Mouse (Mus musculus): ENCODE results near the gene Pdgfa.

Pdgfa gene

DNA sequence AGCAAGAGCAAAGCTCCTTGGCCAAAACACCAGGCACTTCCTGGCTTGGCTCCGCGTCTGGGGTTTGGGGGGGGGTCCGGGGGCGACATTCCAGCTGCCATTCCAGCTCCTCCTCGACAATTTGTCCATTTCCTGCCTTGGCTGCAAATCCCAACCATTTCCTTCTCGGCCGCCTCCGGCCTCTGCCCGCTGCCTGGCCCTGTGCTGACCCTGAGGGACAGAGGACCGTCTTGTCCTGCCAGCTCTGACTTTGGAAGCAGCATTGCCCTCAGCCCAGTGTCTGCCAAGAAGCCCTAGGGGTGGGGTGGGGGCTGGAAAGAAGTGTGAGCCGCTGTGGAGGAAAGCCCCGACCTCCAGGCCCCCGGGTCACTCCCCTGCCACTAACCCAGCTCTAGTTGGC lies 44.2 kb downstream of the Pdgfa start:
- DNase-seq (ENCODE audit: low spot score) = no peak

DNA sequence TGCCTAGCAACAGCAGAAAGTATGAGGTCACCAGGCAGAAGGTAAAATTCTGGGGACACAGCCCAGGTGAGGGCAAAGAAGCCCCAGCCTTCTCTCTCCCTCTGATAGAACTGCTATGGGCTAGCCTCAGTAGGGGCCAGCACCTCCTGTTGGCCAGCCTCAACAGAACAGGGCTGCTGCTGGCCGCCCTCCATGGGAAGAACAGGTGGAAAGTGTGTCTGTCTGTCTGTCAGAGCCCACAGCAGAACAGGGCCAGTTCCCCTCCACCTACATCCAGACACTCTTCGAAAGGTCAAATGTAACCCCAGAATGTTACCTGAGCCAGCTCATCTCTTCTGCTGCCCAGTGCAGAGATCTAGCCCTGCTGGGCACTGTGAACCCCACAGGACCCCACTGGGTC lies 45.9 kb downstream of the Pdgfa start:
- no peak for DNase-seq (ENCODE audit: low spot score)

DNA sequence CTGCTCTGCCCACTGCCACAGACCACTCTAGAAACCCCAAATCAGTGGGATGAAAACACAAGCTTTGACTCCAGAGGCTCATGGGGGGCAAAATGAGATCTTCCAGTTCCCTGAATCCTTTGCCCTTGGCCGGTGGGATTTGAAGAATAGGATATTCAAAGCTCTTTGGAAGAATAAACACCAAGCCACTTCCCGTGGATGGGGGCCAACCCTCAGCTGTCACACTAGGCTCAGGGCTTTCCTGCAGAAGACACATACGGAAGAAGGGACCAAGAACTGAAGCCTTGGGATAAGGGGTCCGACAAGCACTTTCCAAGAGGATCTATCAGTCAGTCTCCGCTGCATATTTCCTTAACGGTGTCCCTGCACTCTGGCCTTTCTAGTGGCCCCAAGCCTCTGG lies 48.0 kb downstream of the Pdgfa start:
- DNase-seq (ENCODE audit: low spot score) = no peak

DNA sequence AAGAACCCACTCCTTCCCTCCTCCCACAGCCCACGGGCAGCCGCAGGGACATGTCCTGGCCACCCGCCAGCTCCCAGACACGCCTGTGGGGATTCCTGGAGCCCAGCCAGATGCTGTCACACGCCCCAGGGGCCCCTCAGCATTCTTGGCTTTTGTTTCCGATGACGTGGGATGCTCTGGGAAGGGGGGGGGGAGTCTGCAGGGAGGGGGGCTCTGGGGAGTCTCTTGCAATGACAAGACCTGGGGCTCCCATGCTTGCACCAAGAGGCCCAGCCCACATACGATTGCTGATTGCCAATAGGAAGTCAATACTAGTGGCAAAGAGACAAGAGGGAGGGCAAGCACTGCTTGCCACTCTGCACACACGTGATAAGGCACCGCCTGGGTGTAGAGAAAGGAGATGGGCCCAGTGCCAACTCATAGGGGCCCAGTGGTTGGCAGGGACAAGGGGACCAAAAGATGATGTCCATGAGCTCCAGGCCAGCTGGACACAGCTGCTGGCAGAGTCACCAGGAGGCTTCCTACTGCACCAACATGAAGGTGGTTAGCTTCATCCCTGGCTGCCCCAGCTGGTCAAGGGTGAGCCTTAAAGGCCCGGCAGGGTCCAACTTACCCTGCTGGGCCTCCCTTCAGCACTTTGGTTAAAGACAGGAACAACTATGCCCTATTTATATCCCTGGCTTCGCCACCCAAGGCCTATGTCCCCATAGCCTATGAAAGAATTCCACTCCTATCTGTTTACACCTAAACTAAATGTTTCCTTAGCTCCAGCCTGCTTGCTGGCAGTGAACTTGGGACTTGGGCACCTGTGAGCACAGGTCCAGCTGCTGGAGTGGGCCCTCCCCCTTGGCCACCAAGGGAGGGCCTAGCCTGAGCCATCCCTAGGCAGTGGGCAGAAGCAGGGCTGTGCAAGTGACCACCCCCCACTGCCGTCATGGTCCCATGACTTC lies 48.9 kb downstream of the Pdgfa start:
- no peak for DNase-seq (ENCODE audit: low spot score)

DNA sequence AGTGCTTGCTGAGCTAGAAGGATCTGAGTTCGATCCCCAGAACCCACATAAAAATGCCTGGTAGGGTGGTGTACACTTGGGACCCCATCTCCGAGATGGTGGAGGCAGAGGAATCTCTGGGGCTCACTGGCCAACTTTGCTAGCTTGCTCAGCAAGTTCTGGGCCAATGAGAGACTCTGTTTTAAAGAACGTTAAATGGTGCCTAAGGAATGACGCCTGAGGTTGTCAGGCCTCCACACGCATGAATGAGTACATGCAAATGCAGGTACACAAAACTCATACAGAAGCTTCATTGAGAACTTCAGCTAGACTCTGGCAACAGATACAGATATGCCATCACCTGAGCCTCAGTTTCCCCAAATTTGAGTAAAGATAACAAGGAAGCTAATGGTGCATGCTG lies 49.7 kb downstream of the Pdgfa start:
- DNase-seq (ENCODE audit: low spot score) = no peak

DNA sequence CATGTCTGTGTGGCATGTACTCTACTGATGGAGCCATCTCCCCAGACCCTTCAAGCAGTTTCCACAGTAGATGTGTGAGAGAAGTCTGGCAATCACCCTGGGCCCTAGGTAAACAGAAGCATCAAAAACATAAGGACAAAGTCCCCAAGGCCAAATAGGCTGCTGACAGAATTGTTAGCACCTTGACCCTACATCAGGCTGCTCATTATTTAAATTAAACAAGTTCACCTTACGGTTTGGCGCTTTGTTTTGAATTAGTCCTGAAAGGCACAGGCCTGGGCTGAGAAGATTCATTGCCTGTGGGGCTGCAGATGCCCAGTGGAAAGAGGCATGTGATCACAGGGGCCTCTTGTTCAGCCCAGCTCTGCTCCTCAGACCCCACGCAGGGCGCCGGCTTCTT lies 50.2 kb downstream of the Pdgfa start:
- DNase-seq (ENCODE audit: low spot score) = no peak

DNA sequence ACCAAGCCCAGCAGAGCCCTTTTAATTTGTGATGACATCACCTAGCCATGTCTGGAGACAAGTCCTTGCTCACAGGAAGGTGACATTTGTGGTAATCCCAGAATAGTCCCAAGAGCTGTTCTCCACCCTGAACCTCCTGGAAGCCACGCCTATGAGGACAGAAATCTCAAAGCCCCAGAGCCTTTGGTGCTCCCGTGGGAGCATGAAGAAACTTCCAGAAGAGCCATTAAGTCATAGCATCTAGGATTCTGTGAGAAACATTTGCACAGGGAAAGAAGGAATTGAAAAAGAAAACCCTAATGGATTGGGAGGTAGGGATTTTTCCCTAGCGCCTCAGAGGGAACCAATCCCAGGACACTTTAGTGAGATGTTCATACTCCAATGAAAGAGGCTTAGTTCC lies 52.2 kb downstream of the Pdgfa start:
- no peak for DNase-seq (ENCODE audit: low spot score)

DNA sequence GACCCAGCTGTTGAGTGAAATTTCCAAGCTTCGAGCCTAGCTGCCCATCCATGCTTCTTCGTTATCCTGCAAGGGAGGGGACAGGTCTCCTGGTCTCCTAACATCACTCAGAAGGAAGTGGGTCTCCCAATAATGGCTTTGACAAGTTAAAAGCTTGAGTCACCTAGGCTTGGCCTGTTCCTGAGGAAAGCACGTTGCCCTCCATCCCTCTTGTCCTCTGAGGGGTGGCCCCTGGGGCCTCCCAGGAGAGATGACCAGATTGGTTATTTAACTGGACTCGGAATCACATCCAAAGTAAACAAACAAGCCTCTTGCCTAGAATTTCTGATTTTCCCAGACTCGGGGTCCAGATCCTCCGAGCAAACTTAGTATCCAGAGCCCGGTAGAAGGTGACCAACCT lies 52.6 kb downstream of the Pdgfa start:
- DNase-seq (ENCODE audit: low spot score) = no peak

DNA sequence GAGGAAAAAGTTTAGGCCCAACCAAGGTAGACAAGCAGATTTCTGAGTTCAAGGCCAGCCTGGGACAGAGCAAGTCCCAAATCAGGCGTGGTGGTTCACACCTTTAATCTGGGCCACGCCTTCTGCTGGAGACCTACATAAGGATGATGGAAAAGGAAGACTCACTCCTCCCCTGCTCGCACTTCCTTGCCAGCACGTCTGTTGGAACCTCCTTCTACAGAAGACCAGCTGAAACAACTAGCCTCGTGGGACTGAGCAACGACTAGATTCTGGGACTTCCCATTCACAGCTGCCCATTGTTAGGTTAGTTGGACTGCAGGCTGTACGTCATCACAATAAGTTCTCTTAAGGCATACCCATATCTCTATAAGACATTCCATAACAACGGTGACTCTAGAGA lies 55.3 kb downstream of the Pdgfa start:
- no peak for DNase-seq (ENCODE audit: low spot score)

DNA sequence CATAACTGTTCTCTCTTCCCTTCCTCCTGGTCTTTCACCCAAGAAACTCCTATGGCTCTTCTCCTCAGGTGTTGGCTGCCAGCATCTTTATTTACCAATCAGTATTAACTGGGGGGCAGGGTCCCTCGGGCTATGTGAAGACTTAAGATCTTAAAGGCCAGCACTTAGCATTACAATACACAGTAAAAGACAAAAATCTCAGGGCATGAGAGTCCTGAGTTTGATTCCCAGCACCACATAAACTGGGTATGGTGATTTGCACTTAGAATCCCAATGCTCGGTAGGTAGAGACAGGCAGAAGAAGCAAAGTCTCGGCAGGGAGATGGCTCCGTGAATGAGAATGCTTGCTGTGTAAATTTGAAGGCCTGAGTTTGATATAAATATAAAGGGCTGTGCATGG lies 56.6 kb downstream of the Pdgfa start:
- no peak for DNase-seq (ENCODE audit: low spot score)

DNA sequence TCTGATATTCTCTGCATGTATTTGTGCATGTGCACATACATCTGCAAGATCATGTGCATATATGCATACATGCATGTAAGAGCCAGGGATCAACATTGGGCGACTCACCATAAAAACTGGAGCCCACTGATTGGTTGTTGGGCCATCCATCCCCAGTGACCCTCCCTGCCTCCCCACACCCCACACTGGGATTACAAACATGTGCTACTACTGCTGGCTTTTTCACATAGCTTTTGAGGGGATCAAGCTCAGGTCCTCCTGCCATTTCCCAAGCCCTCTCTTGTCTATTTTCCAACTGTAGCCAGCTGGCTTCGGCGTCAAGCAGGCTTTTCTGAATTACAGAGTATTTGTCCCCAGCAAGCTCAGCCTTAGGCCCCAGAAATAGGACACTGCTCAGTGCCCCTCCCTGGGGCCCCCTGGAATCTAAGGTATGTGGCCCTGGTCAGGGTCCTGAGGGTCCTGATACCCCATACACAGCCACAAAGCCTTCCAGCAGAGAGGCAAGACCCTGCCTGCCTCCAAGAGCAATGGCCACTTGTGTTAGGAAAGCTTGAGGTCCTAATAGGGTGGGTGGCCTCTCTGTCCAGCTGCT lies 58.5 kb downstream of the Pdgfa start:
- DNase-seq (ENCODE audit: low spot score) = no peak

DNA sequence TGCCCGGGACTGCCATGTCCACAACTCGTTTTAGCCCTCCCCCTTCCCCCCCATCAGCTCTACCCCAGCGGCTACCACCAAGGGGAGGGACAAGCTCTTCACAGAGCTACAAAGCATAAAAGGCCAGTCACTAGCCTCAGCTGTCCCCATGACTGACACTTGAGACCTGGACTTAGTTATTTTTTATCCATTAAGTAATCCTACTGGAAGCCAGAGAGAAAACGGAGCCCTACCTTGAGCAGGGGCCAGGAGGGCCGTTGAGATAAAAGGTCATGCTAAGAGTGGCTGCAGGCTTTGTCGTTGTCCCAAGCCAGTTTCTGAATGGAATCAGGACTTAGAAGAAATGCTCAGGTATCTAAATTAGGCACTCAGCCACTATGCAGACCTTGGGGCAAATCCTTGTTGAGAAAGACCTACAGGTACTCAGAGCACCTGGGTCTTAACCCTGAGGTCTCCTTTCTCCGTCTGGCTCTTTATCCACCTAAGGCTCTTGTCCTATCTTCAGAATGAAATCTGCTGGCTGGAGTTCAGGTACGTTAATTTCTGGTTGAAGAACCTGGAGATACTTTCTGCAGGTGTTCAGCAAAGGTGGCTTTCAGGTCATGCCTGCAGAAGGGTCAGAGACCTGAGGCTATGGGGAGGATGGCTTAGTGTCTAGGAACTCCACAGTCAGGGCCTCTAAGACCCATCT lies 60.6 kb downstream of the Pdgfa start:
- no peak for DNase-seq (ENCODE audit: low spot score)

DNA sequence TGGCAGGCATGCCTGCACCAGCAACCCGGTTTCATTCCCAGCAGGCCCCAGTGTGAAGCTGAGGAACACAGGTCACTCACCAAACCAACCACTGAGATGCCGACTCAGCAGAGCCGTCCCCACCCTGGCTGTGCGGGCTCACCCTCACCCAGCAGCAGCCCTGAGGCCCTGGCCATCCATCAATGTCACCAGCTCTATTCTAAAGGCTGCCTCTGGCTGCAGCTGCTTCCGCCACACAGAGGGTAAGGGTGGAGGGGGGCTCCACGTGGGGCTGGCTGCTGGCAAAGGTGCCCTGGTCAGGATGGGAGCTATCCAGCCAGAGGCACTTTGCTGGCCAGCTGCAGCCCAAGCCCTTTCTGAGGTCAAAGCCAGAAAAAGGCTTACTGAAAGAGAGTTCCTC lies 62.6 kb downstream of the Pdgfa start:
- DNase-seq (ENCODE audit: low spot score) = no peak

DNA sequence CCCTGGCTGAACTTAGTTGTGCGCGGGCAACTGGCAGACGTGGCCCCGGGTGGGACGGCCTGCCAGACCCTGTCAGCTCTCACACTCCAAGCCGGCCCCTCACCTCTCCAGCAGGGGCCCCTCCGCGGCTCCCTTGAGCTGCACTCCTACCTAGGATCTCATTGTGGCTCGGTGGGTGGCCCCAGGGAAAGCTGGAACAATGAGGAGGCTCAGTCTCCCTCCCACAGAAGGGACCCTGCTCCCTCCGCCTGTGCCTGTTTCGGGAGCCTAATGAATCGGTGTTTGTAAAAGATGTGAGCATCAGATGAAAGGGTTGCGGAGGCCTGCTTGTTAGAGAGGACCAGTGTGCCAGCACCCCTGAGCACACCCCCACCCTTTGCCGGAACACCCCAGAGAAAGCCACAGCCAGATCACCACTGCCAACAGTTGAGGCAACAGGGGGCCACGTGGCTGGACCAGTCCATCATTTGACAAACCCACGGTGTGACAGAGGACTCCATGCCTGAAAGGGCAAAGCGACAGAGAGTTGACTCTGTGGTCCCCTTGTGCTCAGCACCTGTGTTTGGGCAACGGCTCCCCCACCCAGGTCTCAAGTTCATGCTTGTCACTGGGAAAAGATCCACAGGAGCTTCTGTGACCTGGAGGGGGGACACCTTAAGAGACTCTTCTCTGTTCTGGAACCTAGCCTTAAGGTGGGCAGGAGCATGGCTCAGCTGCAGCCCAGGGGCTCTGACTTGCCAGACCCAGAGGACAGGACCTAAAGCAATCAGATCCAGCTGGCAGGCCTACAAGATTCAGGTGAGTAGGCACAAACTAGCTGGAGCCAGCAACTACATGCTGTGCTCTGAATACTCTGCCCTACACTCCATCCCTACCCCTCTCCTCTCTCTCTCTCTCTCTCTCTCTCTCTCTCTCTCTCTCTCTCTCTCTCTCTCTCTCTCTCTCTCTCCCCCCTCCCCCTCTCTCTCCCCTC lies 64.4 kb downstream of the Pdgfa start:
- no peak for DNase-seq (ENCODE audit: low spot score)

DNA sequence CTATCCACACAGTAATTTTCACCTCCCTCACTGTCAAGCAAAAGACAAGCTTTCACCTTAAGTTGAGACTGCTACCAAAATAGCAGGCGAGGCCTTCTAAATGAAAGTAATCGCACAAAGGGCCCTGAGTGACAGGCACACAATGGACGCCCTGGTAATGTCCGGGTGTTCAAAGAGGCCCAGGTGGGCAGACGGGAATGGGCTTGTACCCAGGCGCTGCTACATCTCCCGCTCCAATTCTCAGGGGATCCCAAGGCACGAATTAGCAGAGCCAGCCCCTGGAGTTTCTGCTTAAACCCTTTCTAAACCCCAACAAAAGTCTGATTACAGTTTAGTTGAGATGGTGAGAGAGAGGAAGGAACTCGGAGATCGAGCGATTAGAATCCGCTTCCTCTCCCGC lies 65.3 kb downstream of the Pdgfa start:
- no peak for DNase-seq (ENCODE audit: low spot score)

DNA sequence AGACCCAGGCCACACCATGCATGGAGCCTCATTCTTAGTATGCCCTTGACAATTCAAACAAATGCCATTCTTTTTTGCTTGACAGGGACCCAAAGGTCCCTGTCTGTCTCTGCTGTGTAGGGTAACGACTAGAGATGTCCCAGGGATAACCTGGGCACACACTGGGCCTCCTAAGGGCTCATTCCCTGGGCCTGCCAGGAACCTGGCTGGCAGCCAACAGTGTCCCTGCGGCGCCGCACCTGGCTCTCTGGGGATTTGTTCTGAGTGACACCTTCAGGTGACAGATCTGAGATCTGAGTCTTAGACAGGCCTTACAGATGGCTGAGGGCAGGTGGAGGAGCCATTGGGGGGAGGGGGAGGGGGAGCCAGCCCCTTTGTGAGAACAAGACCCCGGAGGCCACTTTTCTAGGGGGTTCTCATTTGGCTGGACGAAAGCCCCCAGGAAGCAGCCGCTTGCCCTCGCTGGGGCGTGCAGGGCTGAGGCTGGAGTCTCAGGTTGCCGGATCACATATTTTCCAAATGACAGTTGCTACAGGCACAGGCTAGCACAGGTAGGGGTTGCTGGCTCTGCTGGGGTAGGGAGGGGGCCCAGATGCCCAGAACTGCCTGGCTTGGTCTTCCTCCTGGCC lies 67.2 kb downstream of the Pdgfa start:
- no peak for DNase-seq (ENCODE audit: low spot score)

Data from T-cell, adult 2 months (primary cell).